Mouse (Mus musculus) bone marrow macrophage, adult 2 months (primary cell): ENCODE data around the gene Nipsnap1.

Experiments
- CTCF ChIP-seq: IDR thresholded peaks from 2 replicates; pipeline ENCODE4 v1.5.1; 2012; ENCODE audit warnings: low read depth, mild to moderate bottlenecking, low read length, moderate library complexity
- POLR2A ChIP-seq: IDR thresholded peaks from 2 replicates; pipeline ENCODE4 v1.6.1; 2012; ENCODE audit warnings: mild to moderate bottlenecking, low read depth, low read length, borderline replicate concordance

GRCm38 (mm10) chr11:4849258-4849943 lies 24.4 kb upstream of the Nipsnap1 start, which contains the start of gene Nf2:
- TF ChIP-seq CTCF (no peak), POLR2A (no peak)
